Mouse (Mus musculus) liver, postnatal 0 days (tissue): ENCODE data around the gene Rhd. TPM values are rescaled to one million over a fixed set of nuclear protein-coding genes. Genes with fewer than 3 reads are reported as not detected.
"Not testable (repeated sequence)": the region's sequence is repeated elsewhere in the genome, so short reads cannot be mapped to it uniquely, and the experiment has no call there.

Source experiments
- ATAC-seq: fragments of 200-750 bp; cut with Nextera tagmentation; 2 replicates; pipeline ENCODE4 v1.8.0; 2017; ENCODE audit warnings: mild to moderate bottlenecking, moderate library complexity
- DNase-seq: peaks from one replicate; pipeline ENCODE4 v3.0.0-alpha.2; 2016
- H3K27ac ChIP-seq: fragments of 300-500 bp; sonication (generic); 2 replicates; pipeline ENCODE4 v1.5.1; 2014; ENCODE audit warnings: antibody characterized with exemption, moderate library complexity, mild to moderate bottlenecking, low read depth
- H3K27me3 ChIP-seq: fragments of 300-500 bp; sonication (generic); 2 replicates; pipeline ENCODE4 v1.6.1; 2014; ENCODE audit warnings: low read length, control low read depth, mixed read lengths; ENCODE audit not compliant: insufficient read depth
- H3K36me3 ChIP-seq: fragments of 300-500 bp; sonication (generic); replicated peaks from 2 replicates; pipeline ENCODE4 v1.6.1; 2014; ENCODE audit warnings: mild to moderate bottlenecking, control low read depth, low read length, moderate library complexity, mixed read lengths; ENCODE audit not compliant: insufficient read depth
- H3K4me1 ChIP-seq: fragments of 300-500 bp; sonication (generic); 2 replicates; pipeline ENCODE4 v1.6.1; 2014; ENCODE audit warnings: antibody characterized with exemption, mild to moderate bottlenecking, control low read depth; ENCODE audit not compliant: insufficient read depth
- H3K4me2 ChIP-seq: fragments of 300-500 bp; sonication (generic); 2 replicates; pipeline ENCODE4 v1.6.1; 2014; ENCODE audit warnings: low read depth, mild to moderate bottlenecking, low read length, moderate library complexity, mixed read lengths
- H3K4me3 ChIP-seq: fragments of 300-500 bp; sonication (generic); 2 replicates; pipeline ENCODE4 v1.5.1; 2014; ENCODE audit warnings: low read depth, low read length
- H3K9ac ChIP-seq: fragments of 300-500 bp; sonication (generic); replicated peaks from 2 replicates; pipeline ENCODE4 v1.6.1; 2014; ENCODE audit warnings: mild to moderate bottlenecking, moderate library complexity
- H3K9me3 ChIP-seq: fragments of 300-500 bp; sonication (generic); 2 replicates; pipeline ENCODE4 v1.6.1; 2016; ENCODE audit warnings: mild to moderate bottlenecking, control low read depth, low read length, mixed read lengths
- CTCF ChIP-seq: sonication (generic); IDR thresholded peaks from 2 replicates; pipeline ENCODE4 v1.5.1; 2016; ENCODE audit warnings: antibody characterized with exemption, low read depth
- EP300 ChIP-seq: IDR thresholded peaks from 2 replicates; pipeline ENCODE4 v1.6.1; 2016; ENCODE audit warnings: antibody characterized with exemption, low read depth, mild to moderate bottlenecking
- WGBS: fragments of 180-500 bp; shearing (Covaris S2); extraction: QIAGEN DNeasy Blood & Tissue Kit; methylation state at CpG from one replicate; pipeline ENCODE4 v1.1.7; 2014; ENCODE audit not compliant: insufficient replicate concordance; 5-methylcytosine and 5-hydroxymethylcytosine counted together
- polyA plus RNA-seq: library from polyadenylated mRNA; unstranded; fragments of >200 nt; fragmentation: Nextera tagmentation; extraction: Ambion mirVana; gene quantifications from 2 replicates; pipeline ENCODE4 v1.2.1, GENCODE M21; 2015

Gene Rhd
- polyA plus RNA-seq, 1 experiment from 2014 or later = 214 TPM

DNA sequence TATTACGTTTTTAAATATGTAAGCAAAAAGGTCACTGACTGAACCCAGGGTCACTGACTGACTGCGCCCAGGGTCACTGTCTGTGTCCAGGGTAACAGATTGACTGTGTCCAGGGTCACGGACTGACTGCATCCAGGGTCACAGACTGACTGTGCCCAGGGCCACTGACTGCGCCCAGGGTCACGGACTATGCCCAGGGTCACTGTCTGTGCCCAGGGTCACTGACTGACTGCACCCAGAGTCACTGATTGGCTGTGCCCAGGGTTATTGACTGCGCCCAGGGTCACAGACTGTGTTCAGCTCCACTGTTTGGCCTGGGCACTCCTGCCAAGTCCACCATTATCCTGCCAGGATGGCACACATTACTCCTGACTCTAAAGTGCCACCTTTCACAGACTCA, 32.9 kb downstream of the Rhd start:
- Histone ChIP-seq H3K9ac (no peak overlapping the region), H3K27ac (no peak overlapping the region; the same call in 1 of the 2 replicates), H3K36me3 (peaks cover 94% of the 10 kb centered on the region), H3K4me2 (no peak overlapping the region), H3K9me3 (no peaks in the 10 kb centered on the region), H3K4me3 (no peak overlapping the region), H3K27me3 (no peaks in the 10 kb centered on the region), H3K4me1 (no peaks in the 10 kb centered on the region)
- no peak for DNase-seq
- peak; percentile 88 for ATAC-seq
- TF ChIP-seq EP300 (no peak), CTCF (no peak)
- WGBS = 78% methylated on average over 6 of the region's 6 CpGs

DNA sequence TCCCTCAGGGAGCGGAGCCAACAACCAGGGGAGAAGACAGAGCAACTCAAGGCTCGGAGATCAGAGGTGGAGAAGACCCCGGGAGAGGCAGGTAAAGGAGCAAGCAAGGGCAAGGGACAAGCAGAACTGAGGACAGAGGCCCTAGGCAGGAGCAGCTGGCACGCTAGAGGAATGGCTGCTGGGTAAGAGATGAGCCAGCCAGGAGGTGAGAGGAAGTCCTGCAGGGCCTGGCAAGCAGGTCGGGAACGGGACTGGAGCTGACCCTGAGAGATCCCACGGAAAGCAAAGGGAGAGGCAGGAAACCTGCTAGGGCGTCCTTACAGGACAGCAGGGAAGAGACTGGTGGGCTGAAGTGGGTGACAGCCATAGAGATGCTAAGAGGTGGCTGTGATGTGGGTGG, 36.8 kb downstream of the Rhd start:
- Histone ChIP-seq H3K27ac (no peak overlapping the region), H3K4me3 (no peak overlapping the region), H3K4me1 (no peaks in the 10 kb centered on the region), H3K27me3 (no peaks in the 10 kb centered on the region), H3K36me3 (peaks cover 91% of the 10 kb centered on the region), H3K9me3 (no peaks in the 10 kb centered on the region), H3K4me2 (no peak overlapping the region), H3K9ac (no peak overlapping the region)
- no peak for ATAC-seq
- no peak for TF ChIP-seq CTCF
- TF ChIP-seq EP300 = no peak
- DNase-seq = no peak
- 88% methylated on average over 8 of the region's 8 CpGs for WGBS

DNA sequence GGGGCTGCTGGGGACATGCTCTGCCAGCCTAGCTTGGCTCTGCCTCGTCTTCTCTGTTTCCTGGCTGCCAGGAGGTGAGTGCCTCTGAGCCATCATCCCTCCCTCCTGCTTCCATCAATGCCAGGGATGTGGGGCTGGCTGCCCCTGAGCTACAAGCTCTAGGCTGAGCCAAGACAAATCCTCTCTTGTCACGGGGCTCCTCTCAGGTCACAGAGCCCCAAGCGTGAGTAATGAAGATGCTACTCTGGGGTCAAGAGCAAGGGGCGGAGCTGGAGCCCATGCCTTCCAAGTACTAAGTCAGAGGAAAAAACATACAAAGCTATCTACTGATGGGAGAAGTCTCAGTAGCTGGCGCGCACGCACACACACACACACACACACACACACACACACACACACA, 38.7 kb downstream of the Rhd start:
- H3K4me1 ChIP-seq = no peaks in the 10 kb centered on the region
- no peak overlapping the region for H3K27ac ChIP-seq
- ATAC-seq (no peak), DNase-seq (no peak)
- no peak overlapping the region for H3K4me2 ChIP-seq
- no peak overlapping the region for H3K9ac ChIP-seq
- WGBS = 88% methylated on average over 7 of the region's 7 CpGs
- H3K27me3 ChIP-seq = no peaks in the 10 kb centered on the region
- H3K36me3 ChIP-seq = peaks cover 90% of the 10 kb centered on the region
- no peak for TF ChIP-seq CTCF
- no peak for TF ChIP-seq EP300
- no peaks in the 10 kb centered on the region for H3K9me3 ChIP-seq
- H3K4me3 ChIP-seq = no peak overlapping the region

DNA sequence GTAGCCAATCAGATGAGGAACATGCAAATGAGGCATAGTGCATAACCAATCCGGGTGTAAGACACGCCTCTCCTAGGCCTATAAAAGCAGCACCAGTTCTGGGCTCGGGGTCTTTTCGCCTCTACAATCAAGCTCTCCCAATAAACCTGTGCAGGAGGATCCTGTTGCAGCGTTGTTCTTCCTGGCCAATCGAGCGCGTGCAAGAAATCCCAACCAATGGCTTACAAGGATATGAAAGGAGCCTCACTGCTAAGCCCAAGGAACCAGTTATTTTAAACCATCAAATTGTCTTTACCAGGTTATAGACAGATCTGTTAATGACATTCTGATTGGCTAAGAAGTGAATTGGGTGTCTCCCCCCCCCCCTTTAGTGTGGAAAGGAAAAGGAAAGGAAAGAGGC, 47.1 kb downstream of the Rhd start:
- H3K27ac ChIP-seq, H3K9ac ChIP-seq, H3K27me3 ChIP-seq, H3K9me3 ChIP-seq, H3K4me3 ChIP-seq, ATAC-seq, H3K4me2 ChIP-seq, DNase-seq: not testable (repeated sequence)
- WGBS = 95% methylated on average over 6 of the region's 8 CpGs
- peaks cover 52% of the 10 kb centered on the region for H3K36me3 ChIP-seq
- H3K4me1 ChIP-seq = peaks cover 18% of the 10 kb centered on the region

DNA sequence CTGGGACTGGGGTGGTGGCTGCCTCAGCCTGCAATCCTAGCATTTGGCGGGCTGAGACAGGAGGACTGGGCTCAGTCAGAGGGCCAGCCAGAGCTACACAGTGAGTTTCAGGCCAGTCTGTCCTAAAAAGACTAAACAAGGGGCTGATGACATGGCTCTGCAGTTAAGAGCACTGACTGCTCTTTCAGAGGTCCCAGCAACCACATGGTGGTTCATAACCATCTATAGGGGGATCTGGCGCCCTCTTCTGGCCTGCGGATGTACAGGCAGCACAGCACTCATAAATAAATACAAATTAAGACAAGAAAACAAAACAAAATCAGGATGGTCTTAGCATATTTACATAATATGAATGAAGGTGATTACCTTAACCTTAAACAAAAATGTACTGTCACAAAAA, 49.1 kb downstream of the Rhd start:
- no peak overlapping the region for H3K9ac ChIP-seq
- H3K9me3 ChIP-seq = no peaks in the 10 kb centered on the region
- H3K4me2 ChIP-seq = peak overlapping the region; percentile 78
- no peaks in the 10 kb centered on the region for H3K27me3 ChIP-seq
- TF ChIP-seq EP300 (no peak), CTCF (peak; percentile 96)
- ATAC-seq (no peak), DNase-seq (peak; percentile 90)
- H3K4me1 ChIP-seq = peaks cover 38% of the 10 kb centered on the region
- H3K27ac ChIP-seq = no peak overlapping the region
- peaks cover 34% of the 10 kb centered on the region for H3K36me3 ChIP-seq
- peak overlapping the region; percentile 65 for H3K4me3 ChIP-seq
- 27% methylated on average over 3 of the region's 3 CpGs for whole genome bisulfite sequencing

DNA sequence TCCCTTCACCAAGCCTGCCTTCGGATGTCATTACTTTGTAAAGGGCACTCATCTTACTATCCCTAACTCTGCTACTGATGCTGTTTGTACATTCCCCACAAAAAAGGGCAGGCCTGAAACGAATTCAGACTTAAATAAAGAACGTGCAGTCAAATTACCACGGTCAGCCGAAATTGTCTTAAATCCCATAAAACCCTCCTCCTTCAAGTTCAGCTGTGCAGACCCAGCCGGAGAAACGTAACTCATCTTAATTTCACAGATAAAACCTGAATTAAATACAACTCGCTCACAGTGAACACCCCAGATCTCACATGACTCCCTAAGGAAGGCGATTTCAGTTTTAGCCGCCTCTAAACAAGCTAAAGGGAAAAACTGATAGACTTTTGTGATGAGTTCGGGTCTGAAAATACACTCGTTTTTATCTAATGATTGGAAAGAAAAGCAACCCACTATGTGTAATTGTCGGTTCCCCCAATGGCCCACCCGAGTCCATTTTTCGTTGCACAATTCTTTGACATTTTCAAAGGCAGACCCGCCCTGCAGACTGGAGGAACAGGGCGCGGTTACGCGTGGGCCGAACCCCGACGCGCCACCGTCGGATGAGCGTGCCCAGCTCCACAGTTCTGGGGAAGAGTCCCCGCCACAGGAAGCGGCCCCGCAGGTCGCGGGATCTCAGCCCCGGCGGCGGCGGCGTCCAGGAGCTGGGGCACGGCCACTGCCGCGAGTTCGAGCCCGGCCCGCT, 50.0 kb downstream of the Rhd start:
- Histone ChIP-seq H3K36me3 (peaks cover 25% of the 10 kb centered on the region), H3K4me2 (peak overlapping the region; percentile 78), H3K4me1 (peaks cover 44% of the 10 kb centered on the region), H3K9me3 (no peaks in the 10 kb centered on the region), H3K27ac (peak overlapping the region; percentile 98), H3K27me3 (no peaks in the 10 kb centered on the region), H3K4me3 (peak overlapping the region; percentile 65), H3K9ac (peak overlapping the region; percentile 83)
- TF ChIP-seq EP300 (no peak), CTCF (no peak)
- WGBS = under 1% methylated on average over 43 of the region's 43 CpGs
- DNase-seq = no peak
- ATAC-seq = peak; percentile 60
